Mouse (Mus musculus) bone marrow macrophage, adult 2 months (primary cell): ENCODE results near the gene Fndc11. TPM values are rescaled to one million over a fixed set of nuclear protein-coding genes. Genes with fewer than 3 reads are reported as not detected.

Experiments
- H3K27ac ChIP-seq: 2 replicates; pipeline ENCODE4 v1.5.1; 2012; ENCODE audit warnings: low read depth, low read length; ENCODE audit not compliant: insufficient read depth
- H3K4me1 ChIP-seq: 2 replicates; pipeline ENCODE4 v1.6.1; 2012; ENCODE audit warnings: low read length; ENCODE audit not compliant: control insufficient read depth, insufficient read depth
- H3K4me3 ChIP-seq: 2 replicates; pipeline ENCODE4 v1.5.1; 2012; ENCODE audit warnings: mild to moderate bottlenecking, low read length, moderate library complexity; ENCODE audit not compliant: insufficient read depth
- CTCF ChIP-seq: IDR thresholded peaks from 2 replicates; pipeline ENCODE4 v1.5.1; 2012; ENCODE audit warnings: low read depth, mild to moderate bottlenecking, low read length, moderate library complexity
- POLR2A ChIP-seq: IDR thresholded peaks from 2 replicates; pipeline ENCODE4 v1.6.1; 2012; ENCODE audit warnings: mild to moderate bottlenecking, low read depth, low read length, borderline replicate concordance
- polyA plus RNA-seq: library from polyadenylated mRNA; stranded (reverse); fragments of >200 nt; gene quantifications from 2 replicates; pipeline ENCODE4 v1.2.4, GENCODE M21; 2012; ENCODE audit not compliant: missing spikeins, insufficient read depth, insufficient read length

The Fndc11 gene
- polyA plus RNA-seq, 1 experiment, result not detected

GRCm38 (mm10) chr2:181237251-181238014 lies 17.6 kb downstream of the Fndc11 start:
- no peak overlapping the region for H3K4me3 ChIP-seq
- TF ChIP-seq CTCF (no peak), POLR2A (no peak)
- H3K27ac ChIP-seq, result no peak overlapping the region
- peaks cover 24% of the 10 kb centered on the region for H3K4me1 ChIP-seq

GRCm38 (mm10) chr2:181238091-181238610 lies 18.3 kb downstream of the Fndc11 start:
- Histone ChIP-seq H3K27ac (no peak overlapping the region), H3K4me3 (no peak overlapping the region), H3K4me1 (peaks cover 25% of the 10 kb centered on the region)
- no peak for TF ChIP-seq CTCF
- TF ChIP-seq POLR2A, result no peak

GRCm38 (mm10) chr2:181238861-181239260 lies 19.0 kb downstream of the Fndc11 start:
- no peak overlapping the region for H3K27ac ChIP-seq
- peaks cover 25% of the 10 kb centered on the region for H3K4me1 ChIP-seq
- no peak overlapping the region for H3K4me3 ChIP-seq
- no peak for TF ChIP-seq POLR2A
- no peak for TF ChIP-seq CTCF

- H3K4me3 ChIP-seq, result no peak overlapping the region
Observed at GRCm38 (mm10) chr2:181239261-181239660, 19.4 kb downstream of the Fndc11 start.

GRCm38 (mm10) chr2:181240806-181241440 lies 21.1 kb downstream of the Fndc11 start:
- Histone ChIP-seq H3K4me3 (peak overlapping the region; percentile 69), H3K4me1 (peaks cover 29% of the 10 kb centered on the region), H3K27ac (no peak overlapping the region)
- no peak for TF ChIP-seq POLR2A
- TF ChIP-seq CTCF, result no peak

More at GRCm38 (mm10) chr2:181239261-181239660, 19.4 kb downstream of the Fndc11 start:
- Histone ChIP-seq H3K27ac (no peak overlapping the region), H3K4me1 (peaks cover 27% of the 10 kb centered on the region)
- no peak for TF ChIP-seq CTCF
- no peak for TF ChIP-seq POLR2A

- TF ChIP-seq POLR2A, result no peak
- TF ChIP-seq CTCF, result no peak
- Histone ChIP-seq H3K4me1 (peaks cover 24% of the 10 kb centered on the region), H3K4me3 (peak within 1 kb of the TSS; percentile 69), H3K27ac (no peak within 1 kb of the TSS)
Observed at GRCm38 (mm10) chr2:181241602-181242313, 21.9 kb downstream of the Fndc11 start, which contains the start of gene Helz2. TSS of gene Helz2 (minus strand) at chr2:181242027.

- Histone ChIP-seq H3K4me1 (peaks cover 21% of the 10 kb centered on the region), H3K27ac (no peak overlapping the region), H3K4me3 (peak overlapping the region; percentile 69)
- TF ChIP-seq CTCF, result no peak
- TF ChIP-seq POLR2A, result no peak
Observed at GRCm38 (mm10) chr2:181242314-181242665, 22.5 kb downstream of the Fndc11 start.

GRCm38 (mm10) chr2:181243706-181244394 lies 24.0 kb downstream of the Fndc11 start:
- H3K4me3 ChIP-seq, result peak overlapping the region; percentile 44
- TF ChIP-seq CTCF, result no peak
- no peak for TF ChIP-seq POLR2A
- peaks cover 15% of the 10 kb centered on the region for H3K4me1 ChIP-seq
- no peak overlapping the region for H3K27ac ChIP-seq

GRCm38 (mm10) chr2:181245031-181245430 lies 25.2 kb downstream of the Fndc11 start:
- Histone ChIP-seq H3K4me3 (no peak overlapping the region), H3K27ac (no peak overlapping the region), H3K4me1 (peaks cover 12% of the 10 kb centered on the region)
- no peak for TF ChIP-seq CTCF
- TF ChIP-seq POLR2A, result no peak
